Mouse (Mus musculus): ENCODE data around the gene Plxnb2. TPM values are rescaled to one million over a fixed set of nuclear protein-coding genes. Genes with fewer than 3 reads are reported as not detected.
A peak's percentile ranks its signal among the peaks of the same experiment; 100 is the strongest.

The Plxnb2 gene
- polyA plus RNA-seq, 1 experiment from 2014 or later, result 128 TPM

- Histone ChIP-seq H3K4me1 (peaks cover 14% of the 10 kb centered on the region), H3K27me3 (replicated peaks) (peaks cover 34% of the 10 kb centered on the region), H3K9ac (no peak overlapping the region), H3K4me3 (replicated peaks) (no peak overlapping the region), H3K4me2 (no peak overlapping the region), H3K9me3 (no peaks in the 10 kb centered on the region), H3K36me3 (no peaks in the 10 kb centered on the region), H3K27ac (no peak overlapping the region)
- 93% methylated on average over 5 of the region's 5 CpGs for WGBS
- no peak for ATAC-seq (ENCODE audit: insufficient read depth, low FRiP score, low read depth)
Measured at GRCm38 (mm10) chr15:89136461-89137155, 44.0 kb downstream of the Plxnb2 start.

GRCm38 (mm10) chr15:89131316-89131715 lies 49.3 kb downstream of the Plxnb2 start:
- Histone ChIP-seq H3K4me3 (replicated peaks) (no peak overlapping the region), H3K9me3 (no peaks in the 10 kb centered on the region), H3K36me3 (no peaks in the 10 kb centered on the region), H3K27me3 (replicated peaks) (no peaks in the 10 kb centered on the region), H3K4me2 (no peak overlapping the region), H3K9ac (no peak overlapping the region), H3K27ac (no peak overlapping the region), H3K4me1 (peaks cover 17% of the 10 kb centered on the region)
- 75% methylated on average over 3 of the region's 3 CpGs for WGBS
- ATAC-seq (ENCODE audit: insufficient read depth, low FRiP score, low read depth), result no peak

- H3K4me2 ChIP-seq, result no peak overlapping the region
- peaks cover 2% of the 10 kb centered on the region; the same call in 1 of the 2 replicates for H3K36me3 ChIP-seq
- ATAC-seq (ENCODE audit: insufficient read depth, low FRiP score, low read depth), result no peak
- no peak overlapping the region for H3K9ac ChIP-seq
- H3K27ac ChIP-seq, result no peak overlapping the region
- no peaks in the 10 kb centered on the region for H3K9me3 ChIP-seq
- peaks cover 17% of the 10 kb centered on the region for H3K4me1 ChIP-seq
- H3K4me3 ChIP-seq (replicated peaks), result no peak overlapping the region
- no peaks in the 10 kb centered on the region for H3K27me3 ChIP-seq (replicated peaks)
Measured at GRCm38 (mm10) chr15:89130245-89130644, 50.3 kb downstream of the Plxnb2 start.

GRCm38 (mm10) chr15:89128382-89129350 lies 51.9 kb downstream of the Plxnb2 start, which contains the start of gene Hdac10:
Gene Hdac10, minus strand, starts transcription at chr15:89128700.
- 2% methylated on average over 36 of the region's 36 CpGs for WGBS
- H3K9ac ChIP-seq, result peak within 1 kb of the TSS; percentile 36; the same call in 1 of the 2 replicates
- peak within 1 kb of the TSS; percentile 92 for H3K4me2 ChIP-seq
- peaks cover 4% of the 10 kb centered on the region; the same call in 1 of the 2 replicates for H3K36me3 ChIP-seq
- H3K4me1 ChIP-seq, result peaks cover 20% of the 10 kb centered on the region
- no peaks in the 10 kb centered on the region for H3K27me3 ChIP-seq (replicated peaks)
- no peaks in the 10 kb centered on the region for H3K9me3 ChIP-seq
- peak within 1 kb of the TSS; percentile 72 for H3K27ac ChIP-seq
- peak; percentile 82 for ATAC-seq (ENCODE audit: insufficient read depth, low FRiP score, low read depth)
- H3K4me3 ChIP-seq (replicated peaks), result peak within 1 kb of the TSS; percentile 52

GRCm38 (mm10) chr15:89127364-89127940 lies 53.1 kb downstream of the Plxnb2 start:
- H3K9me3 ChIP-seq, result no peaks in the 10 kb centered on the region
- H3K27ac ChIP-seq, result no peak overlapping the region
- H3K36me3 ChIP-seq, result peaks cover 4% of the 10 kb centered on the region; the same call in 1 of the 2 replicates
- H3K9ac ChIP-seq, result peak overlapping the region; percentile 36; the same call in 1 of the 2 replicates
- H3K4me1 ChIP-seq, result peaks cover 26% of the 10 kb centered on the region
- H3K27me3 ChIP-seq (replicated peaks), result no peaks in the 10 kb centered on the region
- WGBS, result 84% methylated on average over 8 of the region's 8 CpGs
- H3K4me3 ChIP-seq (replicated peaks), result peak overlapping the region; percentile 52
- ATAC-seq (ENCODE audit: insufficient read depth, low FRiP score, low read depth), result no peak
- H3K4me2 ChIP-seq, result peak overlapping the region; percentile 92

- H3K9me3 ChIP-seq, result no peaks in the 10 kb centered on the region
- H3K36me3 ChIP-seq, result peaks cover 4% of the 10 kb centered on the region; the same call in 1 of the 2 replicates
- H3K4me3 ChIP-seq (replicated peaks), result no peak overlapping the region
- no peak overlapping the region for H3K4me2 ChIP-seq
- no peaks in the 10 kb centered on the region for H3K27me3 ChIP-seq (replicated peaks)
- no peak overlapping the region for H3K9ac ChIP-seq
- no peak overlapping the region for H3K27ac ChIP-seq
- 90% methylated on average over 8 of the region's 8 CpGs for WGBS
- no peak for ATAC-seq (ENCODE audit: insufficient read depth, low FRiP score, low read depth)
- peaks cover 34% of the 10 kb centered on the region for H3K4me1 ChIP-seq
Measured at GRCm38 (mm10) chr15:89126622-89127021, 54.0 kb downstream of the Plxnb2 start.

- Histone ChIP-seq H3K27me3 (replicated peaks) (no peaks in the 10 kb centered on the region), H3K27ac (no peak overlapping the region), H3K4me1 (peaks cover 37% of the 10 kb centered on the region), H3K9ac (no peak overlapping the region), H3K9me3 (no peaks in the 10 kb centered on the region), H3K4me2 (no peak overlapping the region), H3K4me3 (replicated peaks) (no peak overlapping the region), H3K36me3 (peaks cover 4% of the 10 kb centered on the region; the same call in 1 of the 2 replicates)
- WGBS, result 90% methylated on average over 9 of the region's 9 CpGs
- ATAC-seq (ENCODE audit: insufficient read depth, low FRiP score, low read depth), result no peak
Measured at GRCm38 (mm10) chr15:89125351-89125750, 55.2 kb downstream of the Plxnb2 start.

- WGBS, result 94% methylated on average over 3 of the region's 3 CpGs
- Histone ChIP-seq H3K9me3 (no peaks in the 10 kb centered on the region), H3K4me1 (peaks cover 37% of the 10 kb centered on the region), H3K36me3 (peaks cover 4% of the 10 kb centered on the region; the same call in 1 of the 2 replicates), H3K9ac (no peak overlapping the region), H3K27me3 (replicated peaks) (no peaks in the 10 kb centered on the region), H3K4me2 (no peak overlapping the region), H3K4me3 (replicated peaks) (no peak overlapping the region), H3K27ac (no peak overlapping the region)
- ATAC-seq (ENCODE audit: insufficient read depth, low FRiP score, low read depth), result no peak
Measured at GRCm38 (mm10) chr15:89124312-89124711, 56.3 kb downstream of the Plxnb2 start.

- peak overlapping the region; percentile 86; the same call in 1 of the 2 replicates for H3K9ac ChIP-seq
- H3K36me3 ChIP-seq, result peaks cover 4% of the 10 kb centered on the region; the same call in 1 of the 2 replicates
- H3K9me3 ChIP-seq, result no peaks in the 10 kb centered on the region
- H3K27ac ChIP-seq, result peak overlapping the region; percentile 49
- WGBS, result 27% methylated on average over 11 of the region's 11 CpGs
- H3K27me3 ChIP-seq (replicated peaks), result no peaks in the 10 kb centered on the region
- no peak for ATAC-seq (ENCODE audit: insufficient read depth, low FRiP score, low read depth)
- H3K4me2 ChIP-seq, result peak overlapping the region; percentile 93
- H3K4me1 ChIP-seq, result peaks cover 33% of the 10 kb centered on the region
- peak overlapping the region; percentile 96 for H3K4me3 ChIP-seq (replicated peaks)
Measured at GRCm38 (mm10) chr15:89123595-89123994, 57.0 kb downstream of the Plxnb2 start.

- Histone ChIP-seq H3K27ac (peak within 1 kb of the TSS; percentile 49), H3K36me3 (peaks cover 4% of the 10 kb centered on the region; the same call in 1 of the 2 replicates), H3K9me3 (no peaks in the 10 kb centered on the region), H3K27me3 (replicated peaks) (no peaks in the 10 kb centered on the region), H3K9ac (peak within 1 kb of the TSS; percentile 86), H3K4me1 (peaks cover 29% of the 10 kb centered on the region), H3K4me2 (peak within 1 kb of the TSS; percentile 93), H3K4me3 (replicated peaks) (peak within 1 kb of the TSS; percentile 96)
- ATAC-seq (ENCODE audit: insufficient read depth, low FRiP score, low read depth), result peak; percentile 83
- whole genome bisulfite sequencing, result under 1% methylated on average over 47 of the region's 47 CpGs
Measured at GRCm38 (mm10) chr15:89122649-89123366, 57.8 kb downstream of the Plxnb2 start, which contains the start of gene Tubgcp6. Gene Tubgcp6, minus strand, starts transcription at chr15:89123112.

- H3K27ac ChIP-seq, result no peak overlapping the region
- H3K4me3 ChIP-seq (replicated peaks), result no peak overlapping the region
- H3K9ac ChIP-seq, result no peak overlapping the region
- peaks cover 11% of the 10 kb centered on the region for H3K4me1 ChIP-seq
- no peak for ATAC-seq (ENCODE audit: insufficient read depth, low FRiP score, low read depth)
- no peaks in the 10 kb centered on the region for H3K27me3 ChIP-seq (replicated peaks)
- H3K36me3 ChIP-seq, result peaks cover 15% of the 10 kb centered on the region
- H3K9me3 ChIP-seq, result no peaks in the 10 kb centered on the region
- H3K4me2 ChIP-seq, result no peak overlapping the region
Measured at GRCm38 (mm10) chr15:89118007-89118406, 62.6 kb downstream of the Plxnb2 start.

All from stomach, embryonic 15.5 days (tissue).